Comparison of ENCODE assay signal across 8 mouse cellular contexts in genomic region chr11:103292152-103292889, GRCm38 (mm10). TPM values are rescaled to one million over a fixed set of nuclear protein-coding genes. Genes with fewer than 3 reads are reported as not detected.
DNase-seq lines count a peak whose midpoint lies in the region; ATAC-seq and TF ChIP-seq lines count a peak whose summit lies in the region.

No protein-coding gene starts in this region.

- H3K9ac ChIP-seq in heart, embryonic 14.5 days (ENCODE audit: low read length): no peak overlapping the region
- no peak overlapping the region for H3K9ac ChIP-seq in limb, embryonic 15.5 days

- DNase-seq in layer of hippocampus, adult 2 months (ENCODE audit: low spot score in 2 of 2): no peak
- DNase-seq in layer of hippocampus, adult 9-11 months: no peak
- DNase-seq in T-cell, adult 2 months (ENCODE audit: low spot score): no peak
- DNase-seq in hindbrain, embryonic 10.5 days (ENCODE audit: low spot score): no peak
- DNase-seq in left cerebral cortex, adult 18-20 months (ENCODE audit: low spot score in 2 of 2): no peak

- WGBS in heart, embryonic 14.5 days: 15% methylated on average over 14 of the region's 14 CpGs
- 6% methylated on average over 14 of the region's 14 CpGs for WGBS in limb, embryonic 15.5 days
- WGBS in hindbrain, embryonic 10.5 days: 32% methylated on average over 14 of the region's 14 CpGs

- no peak overlapping the region for H3K4me3 ChIP-seq in layer of hippocampus, adult 2 months
- H3K4me3 ChIP-seq in heart, embryonic 14.5 days (ENCODE audit: control insufficient read depth in 1 of 2, insufficient read depth in 1 of 2, low read depth in 1 of 2, low read length in 2 of 2): no peak overlapping the region
- no peak overlapping the region for H3K4me3 ChIP-seq in limb, embryonic 15.5 days
- no peak overlapping the region for H3K4me3 ChIP-seq in hindbrain, embryonic 10.5 days

- no peaks in the 10 kb centered on the region for H3K27me3 ChIP-seq in heart, embryonic 14.5 days (ENCODE audit: control insufficient read depth, insufficient read depth, low read length)
- no peaks in the 10 kb centered on the region for H3K27me3 ChIP-seq in limb, embryonic 15.5 days
- H3K27me3 ChIP-seq in hindbrain, embryonic 10.5 days (ENCODE audit: insufficient read depth, poor library complexity, severe bottlenecking): no peaks in the 10 kb centered on the region

- no peaks in the 10 kb centered on the region for H3K9me3 ChIP-seq in heart, embryonic 14.5 days (ENCODE audit: control insufficient read depth, low read length)
- no peaks in the 10 kb centered on the region for H3K9me3 ChIP-seq in limb, embryonic 15.5 days
- no peaks in the 10 kb centered on the region for H3K9me3 ChIP-seq in hindbrain, embryonic 10.5 days

- peak; percentile 83 for ATAC-seq in common myeloid progenitor, adult 5-6 weeks (replicated peaks; ENCODE audit: low read depth, poor library complexity, severe bottlenecking)
- ATAC-seq in heart, embryonic 14.5 days (ENCODE audit: insufficient number of reproducible peaks, insufficient read depth, low FRiP score, low read depth): no peak
- peak; percentile 81 for ATAC-seq in limb, embryonic 15.5 days (ENCODE audit: insufficient number of reproducible peaks, low FRiP score, low TSS enrichment, low read depth)

- no peaks in the 10 kb centered on the region for H3K36me3 ChIP-seq in heart, embryonic 14.5 days (ENCODE audit: control insufficient read depth, insufficient read depth, low read length)
- H3K36me3 ChIP-seq in limb, embryonic 15.5 days: no peaks in the 10 kb centered on the region
- H3K36me3 ChIP-seq in hindbrain, embryonic 10.5 days: no peaks in the 10 kb centered on the region

- no peak for TF ChIP-seq CTCF in layer of hippocampus, adult 2 months (conservative IDR thresholded peaks at IDR 0.05)

- H3K27ac ChIP-seq in layer of hippocampus, adult 2 months: peak overlapping the region; percentile 41; the same call in 1 of the 2 replicates
- no peak overlapping the region; a peak in 1 of 4 replicates for H3K27ac ChIP-seq in heart, embryonic 14.5 days (replicated peaks in 1 of 2; ENCODE audit: control insufficient read depth in 1 of 2, insufficient read depth in 1 of 2, low read depth in 2 of 2, low read length in 2 of 2)
- H3K27ac ChIP-seq in limb, embryonic 15.5 days: peak overlapping the region; percentile 77
- no peak overlapping the region for H3K27ac ChIP-seq in hindbrain, embryonic 10.5 days

- H3K4me2 ChIP-seq in heart, embryonic 14.5 days (ENCODE audit: low read length): peak overlapping the region; percentile 21
- peak overlapping the region; percentile 32 for H3K4me2 ChIP-seq in limb, embryonic 15.5 days

- H3K4me1 ChIP-seq in heart, embryonic 14.5 days (ENCODE audit: control insufficient read depth in 2 of 2, insufficient read depth in 2 of 2, low read length in 2 of 2): peaks cover 12 to 16% of the 10 kb centered on the region in 2 experiments; a peak in 3 of 4 replicates
- H3K4me1 ChIP-seq in limb, embryonic 15.5 days: peaks cover 41% of the 10 kb centered on the region
- peaks cover 15% of the 10 kb centered on the region for H3K4me1 ChIP-seq in hindbrain, embryonic 10.5 days (replicated peaks)

RNA-seq across cellular contexts. Expression of gene Map3k14, which starts 25.0 kb away (rescaled TPM):
- 1 to 10 TPM; 3.3 TPM for total RNA-seq in layer of hippocampus, adult 2 months (2021)
- 3.7 and 18.4 TPM in 2 replicates for total RNA-seq in common myeloid progenitor, adult 5-6 weeks (2017)
- 1.3 and 1.5 TPM in 2 replicates for polyA plus RNA-seq in heart, embryonic 14.5 days (2014; fragmentation: Nextera tagmentation; extraction: Ambion mirVana)
- 4.3 and 5.3 TPM in 2 replicates for polyA plus RNA-seq in limb, embryonic 15.5 days (2015; fragmentation: Nextera tagmentation; extraction: Ambion mirVana)
- 3.9 and 4.2 TPM in 2 replicates for polyA plus RNA-seq in hindbrain, embryonic 10.5 days (2016; fragmentation: Nextera tagmentation; extraction: Ambion mirVana)
- total RNA-seq in left cerebral cortex, adult 18-20 months (2021): 1 to 10 TPM; 5.7 to 5.9 TPM

Comparison
In these comparisons a context has a peak if more than half of its experiments do, and no peak if none do; other contexts are left out.
1. H3K27ac ChIP-seq: peak in layer of hippocampus, adult 2 months (single experiment) and limb, embryonic 15.5 days (single experiment); none in heart, embryonic 14.5 days (0 of 2) and hindbrain, embryonic 10.5 days (single experiment).